Mouse (Mus musculus) adrenal gland, adult (tissue): ENCODE measurements around the gene Olfr1049.
"Not testable (repeated sequence)": the region's sequence is repeated elsewhere in the genome, so short reads cannot be mapped to it uniquely, and the experiment has no call there.

Source experiments
- DNase-seq, 2 experiments: peaks; one replicate each; pipeline ENCODE4 v3.0.0; 2022 to 2023; ENCODE audit warnings: low spot score in 1 of 2; ENCODE audit not compliant: inconsistent age in 2 of 2

Olfr1049 gene

GRCm38 (mm10) chr2:86258228-86258627 lies at the start of gene Olfr1049:
TSS of gene Olfr1049 (minus strand) at chr2:86258328.
- DNase-seq: not testable (repeated sequence)

DNA sequence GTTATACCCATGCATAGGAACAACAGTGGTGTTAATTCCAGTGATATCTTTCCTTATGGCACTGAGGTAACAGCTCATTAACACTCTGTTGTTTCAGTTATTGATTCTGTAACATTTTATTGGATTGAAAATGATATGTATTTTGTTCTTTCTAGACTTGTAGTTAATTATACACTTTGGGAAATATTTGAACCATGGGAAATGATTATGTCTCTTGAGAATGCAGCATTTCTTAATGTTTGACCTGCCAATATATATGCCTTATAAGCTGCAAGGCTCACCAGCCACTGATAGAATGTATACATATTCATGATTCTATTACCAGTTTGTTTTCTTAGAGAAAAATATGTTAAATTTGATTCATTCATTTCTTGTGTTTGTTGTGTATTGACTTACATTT lies 34.0 kb upstream of the Olfr1049 start, which contains the start of gene Olfr1052:
Gene Olfr1052 (plus strand): TSS at position 301 of the 400 bp plus-strand sequence.
- DNase-seq: no peak

DNA sequence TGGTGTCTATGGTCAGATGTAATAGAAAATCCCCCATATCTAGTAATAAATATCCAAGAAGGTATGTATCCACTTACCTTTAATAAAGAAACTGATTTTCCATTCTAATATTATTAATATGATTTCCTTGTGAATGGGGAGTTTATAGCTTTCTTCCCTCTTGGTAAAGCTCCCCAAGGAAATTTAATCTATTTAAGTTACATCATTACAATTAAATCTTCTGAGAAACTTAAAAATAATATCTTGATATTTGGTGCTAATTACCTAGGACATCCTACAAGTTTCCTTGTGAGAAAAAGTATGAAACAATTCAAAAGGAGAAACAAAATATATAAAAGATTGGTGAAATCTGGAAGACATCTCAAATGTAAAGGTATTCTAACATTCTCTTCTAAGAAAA lies 20.9 kb upstream of the Olfr1049 start, which contains the start of gene Olfr1051:
Gene Olfr1051 (minus strand): TSS at position 101 of the 400 bp plus-strand sequence.
- DNase-seq: not testable (repeated sequence)

DNA sequence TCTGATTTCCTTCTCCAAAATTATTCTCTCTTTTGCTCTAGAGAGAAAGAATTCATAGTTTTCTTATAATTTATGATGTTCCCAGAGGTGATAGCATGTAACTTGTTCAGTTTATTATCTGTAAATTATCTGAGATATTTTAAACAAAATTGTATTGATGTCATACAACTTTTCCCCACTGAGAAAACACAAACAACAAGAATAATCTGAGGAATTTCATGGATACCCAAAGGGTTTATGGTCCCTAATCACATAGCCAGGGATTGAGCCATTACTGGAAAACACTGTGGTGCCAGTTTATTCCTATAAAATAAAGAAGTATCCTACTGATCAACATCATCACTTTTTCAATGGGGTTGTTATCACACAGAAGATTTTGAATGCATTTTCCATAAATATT lies 17.9 kb downstream of the Olfr1049 start, which contains the start of gene Olfr1048:
Gene Olfr1048 (minus strand): TSS at position 101 of the 400 bp plus-strand sequence.
- DNase-seq: no peak

DNA sequence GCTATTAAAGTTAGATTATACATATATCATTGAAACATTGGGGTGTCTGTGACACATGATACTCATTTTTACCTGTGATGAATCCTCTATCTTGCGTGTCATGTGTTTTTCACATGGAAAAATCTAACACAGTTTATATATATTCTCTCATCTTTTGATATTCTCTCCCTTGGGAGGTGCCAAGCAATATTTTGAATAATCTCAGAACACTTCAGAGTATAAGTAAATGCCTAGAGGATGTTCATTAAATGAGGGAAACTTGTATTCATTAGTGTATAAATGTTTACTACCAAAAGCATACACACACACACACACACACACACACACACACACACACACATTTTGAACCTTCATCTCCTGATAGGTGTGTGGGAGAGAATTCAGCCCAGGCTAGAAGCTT lies 26.8 kb downstream of the Olfr1049 start, which contains the start of gene Olfr1047:
Gene Olfr1047 (minus strand): TSS at position 101 of the 400 bp plus-strand sequence.
- DNase-seq: no peak

GRCm38 (mm10) chr2:86219214-86219613 lies 38.9 kb downstream of the Olfr1049 start, which contains the start of gene Olfr1046:
TSS of gene Olfr1046 (minus strand) at chr2:86219314.
- DNase-seq: no peak
